8 mouse cellular contexts compared by ENCODE assay signal in the genomic region with DNA sequence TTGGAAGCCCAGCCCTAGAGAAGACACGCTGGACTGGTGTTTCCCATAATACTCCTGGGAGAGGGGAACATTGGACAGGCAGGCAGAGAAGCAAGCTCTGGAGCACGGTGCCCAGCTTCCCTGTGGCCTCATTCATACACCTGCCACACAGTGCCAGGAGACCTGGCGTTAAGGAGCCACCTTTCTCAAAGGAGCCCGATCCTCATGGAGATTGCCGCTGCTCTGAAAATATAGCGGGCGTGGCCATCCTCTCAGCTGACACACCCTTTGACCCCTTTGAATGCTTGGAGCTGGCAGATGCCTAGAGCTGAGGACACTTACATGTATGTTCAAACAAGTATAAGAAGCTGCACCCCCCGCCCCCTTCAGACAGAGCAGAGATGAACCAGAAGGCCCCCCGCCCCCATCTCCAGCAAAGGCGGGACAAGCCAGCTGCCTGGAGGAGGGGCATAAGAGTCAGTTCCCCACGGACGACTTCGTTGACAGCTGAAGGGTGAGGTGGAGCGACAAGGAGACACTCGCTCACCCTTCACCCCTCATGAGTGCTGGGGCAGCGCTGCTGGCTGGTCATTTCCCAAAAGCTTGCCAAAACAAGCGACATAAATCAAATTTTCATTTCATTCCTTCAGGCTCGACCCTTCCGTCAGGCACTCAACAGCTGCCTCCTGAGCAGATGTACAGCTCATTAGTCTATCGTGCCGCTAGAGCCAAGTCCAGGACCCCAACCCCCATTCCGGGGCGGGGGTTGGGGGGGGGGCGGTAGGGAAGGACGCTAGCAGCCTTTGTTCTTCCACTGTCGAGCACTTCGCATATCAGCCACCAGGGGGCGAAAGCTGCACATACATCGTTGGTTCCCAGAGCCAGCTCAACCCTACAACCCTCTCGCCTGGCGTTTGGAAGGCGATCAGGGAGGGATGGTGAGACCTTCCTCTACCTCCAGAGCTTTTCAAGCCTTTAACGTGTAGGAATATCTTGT. TPM values are rescaled to one million over a fixed set of nuclear protein-coding genes. Genes with fewer than 3 reads are reported as not detected.
DNase-seq lines count a peak whose midpoint lies in the region; ATAC-seq and TF ChIP-seq lines count a peak whose summit lies in the region.

No protein-coding gene starts in this region.

- H3K4me2 ChIP-seq in hindbrain, postnatal 0 days (ENCODE audit: low read depth, low read length): peak overlapping the region; percentile 90

- H3K36me3 ChIP-seq in hindbrain, postnatal 0 days (ENCODE audit: insufficient read depth, low read length): no peaks in the 10 kb centered on the region

- H3K4me3 ChIP-seq in gastrocnemius, adult 2 months: peak overlapping the region; percentile 82
- peak overlapping the region; percentile 44 for H3K4me3 ChIP-seq in hindbrain, postnatal 0 days (ENCODE audit: low read length)

- peak overlapping the region; percentile 52 for H3K9ac ChIP-seq in hindbrain, postnatal 0 days (replicated peaks; ENCODE audit: low read length)

- peak overlapping the region; percentile 77 for H3K27ac ChIP-seq in gastrocnemius, adult 2 months
- peak overlapping the region; percentile 74 for H3K27ac ChIP-seq in hindbrain, postnatal 0 days

- under 1% methylated on average over 33 of the region's 33 CpGs for WGBS in hindbrain, postnatal 0 days

- H3K4me1 ChIP-seq in hindbrain, postnatal 0 days (ENCODE audit: insufficient read depth, low read length): 0 out of 2 replicates have a peak, but pooled peaks cover 4% of the 10 kb centered on the region

- H3K9me3 ChIP-seq in hindbrain, postnatal 0 days (ENCODE audit: low read length): no peaks in the 10 kb centered on the region

- ATAC-seq in common myeloid progenitor, adult 5-6 weeks (replicated peaks; ENCODE audit: low read depth, poor library complexity, severe bottlenecking): peak; percentile 85
- peak; percentile 90 for ATAC-seq in hindbrain, postnatal 0 days

- peak; percentile 87 for DNase-seq in ZHBTc4 (ENCODE audit: low read depth, low spot score)
- DNase-seq in gastrocnemius, adult 2 months: peak; percentile 83
- peak; percentile 96 for DNase-seq in hindbrain, postnatal 0 days (ENCODE audit: low spot score)
- peak; percentile 86 to 92 for DNase-seq in left cerebral cortex, adult 18-20 months (ENCODE audit: low spot score in 2 of 2)
- DNase-seq in lung, postnatal 4 days: peak; percentile 90
- peak; percentile 83 for DNase-seq in retina, postnatal 7 days (ENCODE audit: low read depth, low spot score)
- peak; percentile 47 to 68 for DNase-seq in urinary bladder, adult 18-20 months (ENCODE audit: low spot score in 2 of 2)

- peak; percentile 96 for TF ChIP-seq CTCF in gastrocnemius, adult 2 months (IDR thresholded peaks at IDR 0.05)
- peak; percentile 97 for TF ChIP-seq CTCF in hindbrain, postnatal 0 days (IDR thresholded peaks at IDR 0.05; ENCODE audit: low read depth)

- H3K27me3 ChIP-seq in hindbrain, postnatal 0 days (ENCODE audit: insufficient read depth, low read length): no peaks in the 10 kb centered on the region

- intact Hi-C loops in gastrocnemius, adult 2 months (cut with DNase I): loop anchor here (5.0 to 10.0 kb wide), 4 partner anchors 65 to 687 kb away; a partner anchor contains a TSS

RNA-seq across cellular contexts. Expression of a gene that starts 36.5 kb away (rescaled TPM):
- 24.4 and 25.3 TPM in 2 replicates for total RNA-seq in common myeloid progenitor, adult 5-6 weeks (2017)
- 10 to 100 TPM; 11.2 to 11.4 TPM for total RNA-seq in gastrocnemius, adult 2 months (2021)
- total RNA-seq in hindbrain, postnatal 0 days (2014; rRNA removed): 212 and 217 TPM in 2 replicates
- polyA plus RNA-seq in hindbrain, postnatal 0 days (2015; fragmentation: Nextera tagmentation; extraction: Ambion mirVana): 265 and 288 TPM in 2 replicates
- total RNA-seq in left cerebral cortex, adult 18-20 months (2021): 100 to 1,000 TPM; 115 to 117 TPM

RNA-seq across cellular contexts. Expression of a gene that starts 36.8 kb away (rescaled TPM):
- total RNA-seq in common myeloid progenitor, adult 5-6 weeks (2017): 201 and 337 TPM in 2 replicates
- 10 to 100 TPM; 37.4 to 43.7 TPM for total RNA-seq in gastrocnemius, adult 2 months (2021)
- total RNA-seq in hindbrain, postnatal 0 days (2014; rRNA removed): 211 and 228 TPM in 2 replicates
- 247 and 259 TPM in 2 replicates for polyA plus RNA-seq in hindbrain, postnatal 0 days (2015; fragmentation: Nextera tagmentation; extraction: Ambion mirVana)
- total RNA-seq in left cerebral cortex, adult 18-20 months (2021): 10 to 100 TPM; 44.4 to 46.7 TPM

Comparison
In these comparisons a context has a peak if more than half of its experiments do, and no peak if none do; other contexts are left out.
1. Peak in every context shown above with its lines: DNase-seq, ATAC-seq, H3K4me3 ChIP-seq and H3K27ac ChIP-seq.